Mouse (Mus musculus) heart, adult 2 months (tissue): ENCODE results near the gene Wls.

Source experiments
- CTCF ChIP-seq: fragments of 200-600 bp; IDR thresholded peaks from 2 replicates; pipeline ENCODE4 v1.8.1; 2022; ENCODE audit warnings: antibody characterized with exemption, mild to moderate bottlenecking, moderate library complexity
- EP300 ChIP-seq: fragments of 200-500 bp; IDR thresholded peaks from 2 replicates; pipeline ENCODE4 v1.6.1; 2011; ENCODE audit warnings: low read depth, low read length, control low read depth; ENCODE audit not compliant: insufficient read depth
- POLR2A ChIP-seq: fragments of 200-500 bp; IDR thresholded peaks from 2 replicates; pipeline ENCODE4 v1.6.1; 2011; ENCODE audit warnings: mild to moderate bottlenecking, low read depth, low read length, control low read depth; ENCODE audit not compliant: insufficient read depth

GRCm38 (mm10) chr3:159839481-159839880 lies at the start of gene Wls:
- TF ChIP-seq CTCF (no peak), POLR2A (peak; percentile 84), EP300 (no peak)
